Mouse (Mus musculus): ENCODE data around the gene Ptges3l.
"Not testable (repeated sequence)": the region's sequence is repeated elsewhere in the genome, so short reads cannot be mapped to it uniquely, and the experiment has no call there.

Ptges3l gene

DNA sequence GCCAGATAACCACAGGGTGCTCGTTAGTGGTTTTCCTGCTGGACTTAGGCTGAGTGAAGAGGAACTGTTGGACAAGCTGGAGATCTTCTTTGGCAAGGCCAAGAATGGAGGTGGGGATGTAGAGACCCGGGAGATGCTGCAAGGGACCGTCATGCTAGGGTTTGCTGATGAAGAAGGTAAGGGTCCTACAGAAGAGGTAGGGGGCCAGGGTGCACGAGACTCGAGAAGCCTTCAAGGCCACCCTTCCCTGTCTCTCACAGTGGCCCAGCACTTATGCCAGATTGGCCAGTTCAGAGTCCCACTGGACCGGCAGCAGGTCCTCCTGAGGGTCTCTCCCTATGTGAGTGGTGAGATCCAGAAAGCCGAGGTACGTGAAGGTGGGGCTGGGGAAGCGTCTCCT is 32.5 kb upstream of the Ptges3l start:
- in situ Hi-C loops (cut with MboI, MseI), result no loop called here

DNA sequence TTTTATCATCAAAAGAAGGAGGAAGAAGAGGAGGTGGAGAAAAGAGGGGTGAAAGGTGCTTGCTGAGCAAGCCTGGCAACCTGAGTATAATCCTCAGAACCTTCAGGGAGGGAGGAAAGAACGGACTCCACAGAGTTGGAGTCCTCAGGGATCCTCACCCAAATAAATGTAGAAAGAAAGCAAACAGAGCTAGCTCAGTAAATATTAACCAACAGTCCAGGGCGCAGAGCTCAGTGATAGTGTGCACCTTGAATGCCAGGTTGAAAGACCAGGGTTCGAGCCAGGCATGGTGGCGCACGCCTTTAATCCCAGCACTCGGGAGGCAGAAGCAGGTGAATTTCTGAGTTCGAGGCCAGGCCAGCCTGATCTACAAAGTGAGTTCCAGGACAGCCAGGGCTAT is 30.5 kb upstream of the Ptges3l start:
- in situ Hi-C loops (cut with MboI, MseI), result no loop called here

DNA sequence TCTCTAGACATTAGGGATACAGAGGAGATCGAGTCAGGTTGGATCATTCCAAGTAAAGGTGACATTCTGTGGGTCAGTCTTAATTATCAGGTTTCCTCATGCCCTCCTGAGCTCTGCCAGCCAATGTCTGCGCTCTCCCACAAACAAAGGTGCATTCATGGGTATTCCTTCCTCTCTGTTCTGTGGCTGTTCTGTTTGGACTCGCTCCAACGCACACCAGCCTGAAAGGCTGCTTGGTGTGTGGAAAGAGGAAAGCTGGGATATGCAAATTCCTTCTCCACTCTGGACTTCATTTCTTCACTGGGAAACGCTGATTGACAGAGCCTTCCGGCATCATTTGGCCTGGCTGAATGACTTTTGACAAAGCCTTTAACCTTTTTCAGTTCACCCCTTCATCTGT is 29.6 kb upstream of the Ptges3l start:
- in situ Hi-C loops (cut with MboI, MseI), result no loop called here

DNA sequence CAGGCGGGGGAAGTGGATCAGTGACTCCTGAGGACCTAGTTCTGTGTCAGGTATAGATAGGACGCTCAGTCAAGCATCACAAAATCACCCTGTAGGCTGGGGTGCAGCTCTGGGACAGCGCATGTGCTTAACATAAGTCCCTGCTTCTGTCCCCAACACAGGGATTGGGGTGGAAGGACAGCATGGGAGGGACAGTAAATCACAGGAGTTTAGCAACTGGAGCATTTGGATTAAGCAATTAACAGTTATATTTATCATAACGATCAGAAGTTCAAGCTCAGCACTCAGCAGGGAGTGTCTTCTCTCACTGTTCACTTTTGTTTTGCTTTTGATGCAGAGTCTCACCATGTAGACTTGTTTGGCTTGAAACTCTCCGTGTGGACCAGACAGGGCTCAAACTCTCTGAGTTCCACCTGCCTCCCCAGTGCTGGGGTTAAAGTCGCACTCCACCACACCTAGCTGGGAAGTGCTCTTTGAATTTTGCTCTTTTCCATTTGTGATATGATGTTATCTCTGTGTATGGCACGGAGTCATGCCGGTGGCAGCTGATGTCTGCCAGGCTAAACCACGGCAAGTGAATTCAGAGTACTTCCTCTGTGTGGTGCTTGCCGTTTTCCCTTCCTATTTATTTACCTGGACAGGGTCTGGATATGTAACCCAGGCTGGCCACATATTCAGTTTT is 27.1 kb upstream of the Ptges3l start:
- in situ Hi-C loops (cut with MboI, MseI), result no loop called here

DNA sequence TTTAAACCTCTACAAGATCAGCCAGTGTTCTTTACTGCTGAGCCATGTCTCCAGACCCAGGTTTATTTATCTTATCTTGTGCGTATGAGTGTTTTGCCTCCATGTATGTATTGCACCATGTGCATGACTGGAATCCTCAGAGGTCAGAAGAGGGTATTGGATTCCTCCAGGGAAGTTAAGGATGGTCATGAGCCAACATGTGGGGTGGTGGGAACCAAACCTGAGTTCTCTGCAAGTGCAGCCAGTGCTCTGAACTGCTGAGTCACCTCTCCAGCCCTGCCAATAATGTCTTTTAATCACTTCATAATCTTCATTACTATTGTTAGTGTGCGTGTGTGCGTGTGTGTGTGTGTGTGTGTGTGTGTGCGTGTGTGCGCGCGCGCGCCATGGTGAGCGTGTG is 26.4 kb upstream of the Ptges3l start:
- in situ Hi-C loops (cut with MboI, MseI), result no loop called here

DNA sequence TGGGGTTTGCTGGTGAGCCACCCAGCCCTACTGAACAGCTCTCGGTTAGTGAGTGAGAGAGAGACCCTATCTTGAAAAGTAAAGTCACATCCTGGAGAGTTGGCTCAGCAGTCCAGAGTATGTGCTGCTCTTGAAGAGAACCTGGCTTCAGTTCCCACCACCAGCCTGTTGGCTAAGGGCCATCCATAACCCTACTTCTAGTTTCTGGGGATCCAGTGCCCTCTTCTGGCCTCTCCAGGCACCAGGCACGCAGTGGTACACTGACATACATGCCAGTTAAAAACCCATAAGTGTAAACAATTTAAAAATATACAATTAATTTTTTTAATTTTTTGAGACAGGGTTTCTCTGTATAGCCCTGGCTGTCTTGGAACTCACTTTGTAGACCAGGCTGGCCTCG is 25.3 kb upstream of the Ptges3l start:
- in situ Hi-C loops (cut with MboI, MseI), result no loop called here

DNA sequence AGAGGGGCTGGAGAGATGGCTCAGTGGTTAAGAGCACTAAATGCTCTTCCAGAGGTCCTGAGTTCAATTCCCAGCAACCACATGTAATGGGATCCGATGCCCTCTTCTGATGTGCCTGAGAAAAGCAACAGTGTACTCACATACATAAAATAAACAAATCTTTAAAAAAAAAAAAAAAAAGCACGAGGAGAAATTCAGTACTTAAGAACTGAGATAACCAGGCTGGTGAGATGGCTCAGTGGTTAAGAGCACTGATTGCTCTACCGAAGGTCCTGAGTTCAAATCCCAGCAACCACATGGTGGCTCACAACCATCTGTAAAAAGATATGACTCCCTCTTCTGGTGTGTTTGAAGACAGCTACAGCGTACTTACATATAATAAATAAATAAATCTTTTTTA is 24.5 kb upstream of the Ptges3l start:
- in situ Hi-C loops (cut with MboI, MseI), result not testable (repeated sequence)

DNA sequence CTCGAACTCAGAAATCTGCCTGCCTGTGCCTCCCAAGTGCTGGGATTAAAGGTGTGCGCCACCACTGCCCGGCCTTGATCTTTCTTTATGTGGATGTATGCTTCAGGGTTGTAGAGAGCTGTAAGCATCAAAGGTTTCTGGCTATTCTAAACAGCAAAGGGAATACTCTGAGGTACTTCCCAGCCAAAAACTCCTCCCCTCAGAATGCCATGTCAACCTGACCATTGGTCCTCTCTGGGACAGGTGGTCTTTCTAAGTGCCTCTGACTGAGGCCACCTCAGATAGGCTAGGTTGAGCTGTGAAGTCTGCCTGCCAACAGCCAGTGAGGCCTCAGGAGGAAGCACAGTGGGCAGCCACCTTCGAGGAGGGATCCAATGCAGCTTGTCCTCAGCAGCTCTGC is 23.8 kb upstream of the Ptges3l start:
- in situ Hi-C loops (cut with MboI, MseI), result no loop called here

DNA sequence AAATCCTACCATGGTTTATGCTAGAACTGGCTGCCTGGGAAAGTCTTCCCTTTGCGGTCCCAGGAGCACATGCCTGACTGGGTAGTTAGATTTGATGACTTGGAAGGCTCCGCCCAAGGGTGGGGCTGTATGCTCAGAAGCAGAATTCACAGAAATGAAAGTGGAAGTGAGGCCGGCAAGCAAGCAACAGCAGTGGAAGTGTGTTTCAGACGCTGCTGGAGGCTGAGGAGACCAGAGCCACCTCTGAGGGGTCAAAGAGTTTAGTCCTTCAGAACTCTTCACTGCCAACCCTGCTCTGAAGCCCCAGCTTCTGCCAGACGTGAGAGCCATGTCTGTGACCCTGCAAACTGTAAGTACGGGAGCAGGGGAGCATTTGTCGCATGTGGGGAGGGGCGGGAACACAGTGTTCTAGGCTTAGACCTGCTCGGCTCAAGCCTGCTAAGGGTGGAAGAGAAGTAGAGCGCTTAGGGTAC is 23.2 kb upstream of the Ptges3l start, which contains the start of gene Ifi35:
Gene Ifi35 (plus strand): TSS at position 134 of the 473 bp plus-strand sequence.
- in situ Hi-C loops (cut with MboI, MseI), result no loop called here

DNA sequence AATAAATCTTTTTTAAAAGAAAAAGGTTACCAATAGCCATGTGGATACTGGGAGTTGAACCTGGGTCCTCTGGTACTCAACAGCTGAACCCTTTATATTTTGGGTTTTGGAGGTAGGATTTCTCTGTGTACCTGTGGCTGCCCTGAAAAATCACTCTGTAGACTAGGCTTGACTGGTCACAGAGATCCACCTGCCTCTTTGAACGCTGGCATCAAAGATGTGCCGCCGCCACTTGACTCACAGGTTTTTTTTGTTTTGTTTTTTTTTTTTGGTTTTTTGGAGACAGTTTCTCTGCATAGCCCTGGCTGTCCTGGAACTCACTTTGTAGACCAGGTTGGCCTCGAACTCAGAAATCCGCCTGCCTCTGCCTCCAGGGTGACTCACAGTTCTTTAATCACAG is 22.7 kb upstream of the Ptges3l start:
- in situ Hi-C loops (cut with MboI, MseI), result no loop called here

DNA sequence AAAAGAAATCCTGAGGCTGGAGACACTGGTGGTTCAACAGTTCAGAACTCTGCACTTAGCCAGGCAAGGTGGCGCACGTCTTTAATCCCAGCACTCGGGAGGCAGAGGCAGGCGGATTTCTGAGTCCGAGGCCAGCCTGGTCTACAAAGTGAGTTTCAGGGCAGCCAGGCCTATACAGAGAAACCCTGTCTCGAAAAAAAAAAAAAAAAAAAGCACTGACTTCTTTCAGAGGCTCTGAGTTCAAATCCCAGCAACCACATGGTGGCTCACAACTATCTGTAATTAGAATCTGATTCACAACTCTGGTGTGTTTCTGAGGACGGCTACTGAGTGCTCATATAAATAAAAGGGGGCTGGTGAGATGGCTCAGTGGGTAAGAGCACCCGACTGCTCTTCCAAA is 21.7 kb upstream of the Ptges3l start:
- in situ Hi-C loops (cut with MboI, MseI), result not testable (repeated sequence)

DNA sequence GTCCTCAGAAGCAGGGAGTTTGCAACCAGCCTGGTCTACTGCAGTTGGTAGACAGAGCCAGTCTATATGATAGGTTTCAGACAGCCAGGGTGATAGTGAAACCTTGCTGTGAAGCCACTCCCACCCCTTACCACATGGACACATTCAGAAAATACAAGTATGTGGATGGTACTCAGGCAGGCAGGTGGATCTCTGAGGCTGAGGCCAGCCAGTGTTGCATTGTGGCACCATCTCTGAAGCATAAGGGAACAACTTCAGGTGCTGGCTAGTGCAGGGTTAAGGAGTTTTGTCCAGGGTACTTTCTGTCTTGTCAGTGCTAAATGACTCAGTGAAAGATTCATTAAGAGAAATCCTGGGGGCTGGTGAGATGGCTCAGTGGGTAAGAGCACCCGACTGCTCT is 21.2 kb upstream of the Ptges3l start:
- in situ Hi-C loops (cut with MboI, MseI), result no loop called here

DNA sequence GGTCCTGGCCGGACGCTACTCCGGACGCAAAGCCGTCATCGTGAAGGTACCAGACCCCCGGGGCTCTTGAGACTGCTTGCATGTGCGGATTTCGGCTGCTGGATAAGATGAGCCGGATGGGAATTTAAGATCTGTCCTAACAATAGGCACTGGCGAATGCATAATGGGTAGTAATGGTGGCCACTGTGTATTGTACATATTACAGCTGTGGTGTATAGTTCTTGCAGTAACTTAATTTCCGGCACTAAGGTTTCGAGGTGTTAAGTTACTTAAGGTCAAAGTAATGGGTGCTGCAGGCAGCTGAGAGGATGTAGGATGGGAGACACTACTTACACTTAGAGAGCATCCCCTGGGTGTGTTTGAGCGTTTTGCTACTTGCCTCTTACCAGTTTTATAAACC is 17.6 kb upstream of the Ptges3l start:
- in situ Hi-C loops (cut with MboI, MseI), result no loop called here

DNA sequence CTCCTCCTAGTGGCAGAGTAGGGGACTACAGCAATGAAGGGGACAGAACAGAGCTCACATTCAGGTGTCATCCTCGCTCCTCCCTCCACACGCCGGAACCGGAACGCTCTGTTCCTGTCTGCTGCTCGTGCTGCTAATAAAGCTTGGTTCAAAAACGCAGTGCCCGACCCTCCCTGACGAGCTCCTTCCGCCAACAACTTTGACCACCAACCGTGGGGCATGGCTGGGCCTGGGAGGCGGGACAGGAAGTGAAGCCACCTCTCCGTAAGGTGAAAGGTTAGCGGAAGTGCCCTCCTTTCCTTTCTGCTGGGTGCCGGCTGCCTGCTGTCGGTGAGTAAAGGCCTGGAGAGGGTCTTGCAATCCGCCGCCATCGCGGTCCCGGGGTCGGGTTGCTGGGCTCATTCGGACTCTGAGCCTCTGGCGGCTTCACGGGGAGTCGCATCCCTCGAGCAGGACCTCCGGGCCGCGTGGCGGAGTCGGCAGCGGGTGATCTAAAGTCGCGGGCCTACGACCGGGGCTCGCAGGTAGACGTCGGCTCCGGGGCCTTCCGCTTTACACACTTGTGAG is 17.1 kb upstream of the Ptges3l start, which contains the start of gene Rpl27:
Gene Rpl27 (plus strand): TSS at position 172 of the 567 bp plus-strand sequence.
- in situ Hi-C loops (cut with MboI, MseI), result no loop called here

DNA sequence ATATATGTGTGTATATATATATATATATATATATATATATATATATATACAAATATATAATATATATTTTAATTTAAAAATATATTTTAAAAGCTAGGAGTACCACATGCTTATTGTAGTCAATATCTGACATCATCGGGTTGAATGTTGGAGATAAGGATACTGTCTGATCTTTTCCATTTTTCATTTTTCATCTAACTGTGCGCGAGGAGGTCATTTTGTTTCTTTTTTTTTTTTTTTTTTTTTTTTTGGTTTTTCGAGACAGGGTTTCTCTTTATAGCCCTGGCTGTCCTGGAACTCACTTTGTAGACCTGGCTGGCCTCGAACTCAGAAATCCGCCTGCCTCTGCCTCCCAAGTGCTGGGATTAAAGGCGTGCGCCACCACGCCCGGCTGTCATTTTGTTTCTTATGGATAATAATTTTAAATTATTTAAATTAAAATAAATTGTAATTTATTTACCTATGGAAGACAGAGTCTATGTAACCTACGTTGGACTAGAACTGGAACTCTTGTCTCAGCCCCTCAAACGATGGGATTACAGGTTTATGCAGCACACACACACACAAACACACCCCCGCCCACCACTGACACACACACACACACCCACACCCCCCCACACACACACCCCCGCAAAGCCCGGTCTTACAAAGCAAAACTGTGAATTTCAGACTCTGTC is 16.5 kb upstream of the Ptges3l start:
- in situ Hi-C loops (cut with MboI, MseI), result not testable (repeated sequence)

DNA sequence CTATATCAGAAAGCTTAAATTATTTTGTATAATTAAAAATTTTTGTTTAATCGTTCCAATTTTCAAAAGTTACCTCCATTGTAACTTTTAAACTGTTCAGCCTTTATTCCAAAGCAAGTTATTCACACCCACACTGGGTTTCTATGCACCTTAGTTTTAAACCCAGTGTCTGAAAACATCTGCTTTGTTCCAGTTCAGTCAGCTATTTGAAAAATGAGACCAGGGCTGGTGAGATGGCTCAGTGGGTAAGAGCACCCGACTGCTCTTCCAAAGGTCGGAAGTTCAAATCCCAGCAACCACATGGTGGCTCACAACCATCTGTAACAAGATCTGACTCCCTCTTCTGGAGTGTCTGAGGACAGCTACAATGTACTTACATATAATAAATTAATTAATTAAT is 12.9 kb upstream of the Ptges3l start:
- in situ Hi-C loops (cut with MboI, MseI), result not testable (repeated sequence)

DNA sequence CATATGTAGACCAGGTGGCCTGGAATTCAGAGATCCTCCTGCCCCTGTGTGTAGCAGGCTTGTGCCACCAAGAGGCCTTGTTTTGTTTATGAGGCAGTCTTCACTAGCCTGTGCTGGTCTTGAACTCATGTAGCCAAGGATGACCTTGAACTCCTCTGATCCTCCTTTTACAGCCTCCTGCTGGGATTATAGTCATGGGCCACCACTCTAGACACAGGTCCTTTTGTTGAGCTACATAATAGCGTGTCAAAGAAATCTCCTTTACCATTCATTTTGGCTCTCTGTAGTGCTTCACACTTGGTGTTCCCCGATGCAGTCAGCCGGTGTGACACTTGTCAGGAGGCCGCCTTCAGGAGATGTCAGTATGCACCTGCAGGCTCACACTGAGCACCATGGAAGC is 11.8 kb upstream of the Ptges3l start:
- in situ Hi-C loops (cut with MboI, MseI), result no loop called here

DNA sequence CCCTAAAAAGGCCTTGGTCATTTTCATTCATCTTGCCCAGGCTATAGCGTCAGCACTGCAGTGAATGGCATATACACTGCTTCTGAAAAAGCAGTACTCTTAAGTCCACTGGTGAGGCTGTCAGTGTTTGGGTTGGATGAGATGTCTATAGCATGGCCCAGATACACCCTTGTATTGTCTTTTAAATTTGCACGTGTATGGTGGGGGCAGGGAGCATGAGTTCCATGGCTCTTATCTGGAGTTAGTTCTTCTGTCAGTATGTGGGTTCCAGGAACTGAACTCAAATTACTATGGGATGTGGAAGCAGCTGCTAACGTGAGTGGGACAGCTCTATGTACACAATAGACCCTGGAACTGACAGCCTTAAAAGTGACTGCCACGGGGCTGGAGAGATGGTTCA is 10.7 kb upstream of the Ptges3l start:
- in situ Hi-C loops (cut with MboI, MseI), result no loop called here

DNA sequence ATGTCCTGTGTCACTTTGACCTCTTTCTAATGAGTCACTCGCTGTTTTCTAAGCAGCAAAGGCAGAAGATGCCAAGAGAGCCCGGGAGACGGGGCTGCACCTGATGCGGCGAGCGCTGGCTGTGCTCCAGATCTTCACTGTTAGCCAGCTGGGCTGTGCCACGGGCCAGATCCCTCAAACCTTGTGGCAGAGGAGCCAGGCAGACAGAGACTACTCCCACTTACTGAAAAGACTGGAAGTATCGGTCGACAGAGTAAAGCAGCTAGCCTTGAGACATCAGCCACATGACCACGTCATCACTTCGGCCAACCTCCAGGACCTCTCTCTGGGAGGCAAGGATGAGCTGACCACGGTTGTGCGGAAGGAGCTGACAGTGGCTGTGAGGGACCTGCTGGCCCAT is 8.3 kb upstream of the Ptges3l start:
- in situ Hi-C loops (cut with MboI, MseI), result no loop called here

DNA sequence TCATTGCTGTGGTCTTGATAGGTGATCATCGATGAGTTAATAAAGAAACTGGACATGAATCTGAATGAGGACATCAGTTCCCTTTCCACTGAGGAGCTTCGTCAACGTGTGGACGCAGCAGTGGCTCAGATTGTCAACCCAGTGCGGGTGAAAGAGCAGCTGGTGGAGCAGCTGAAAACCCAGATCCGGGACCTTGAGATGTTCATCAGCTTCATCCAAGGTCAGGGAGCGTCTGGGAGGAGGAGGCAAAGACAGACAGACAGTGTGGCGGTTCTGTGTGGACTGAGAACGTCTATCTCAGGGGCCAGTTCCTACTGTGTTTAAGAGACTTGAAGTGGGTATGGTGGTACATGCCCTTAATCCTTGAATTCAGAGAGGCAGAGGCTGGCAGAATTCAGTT is 6.2 kb upstream of the Ptges3l start:
- in situ Hi-C loops (cut with MboI, MseI), result no loop called here

DNA sequence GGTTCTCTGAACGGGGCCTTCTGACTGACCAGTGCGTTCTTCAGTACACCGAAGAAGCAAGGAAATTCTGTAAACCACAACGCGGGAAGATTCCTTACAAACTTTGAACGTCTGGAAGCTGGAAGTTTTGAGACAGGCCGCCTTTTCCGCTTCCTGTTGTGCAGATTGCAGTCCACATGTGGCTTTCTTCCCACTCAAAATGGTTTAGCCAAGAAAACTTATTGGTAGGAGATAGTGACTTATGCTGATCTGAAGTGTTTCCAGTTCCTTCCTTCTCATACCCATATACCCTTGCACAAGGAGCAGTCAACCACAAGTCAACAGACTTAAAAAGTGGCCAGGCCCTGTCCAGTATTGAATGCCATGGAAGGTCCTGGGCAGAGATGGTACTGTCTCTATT is 1.0 kb upstream of the Ptges3l start:
- in situ Hi-C loops (cut with MboI, MseI), result no loop called here

DNA sequence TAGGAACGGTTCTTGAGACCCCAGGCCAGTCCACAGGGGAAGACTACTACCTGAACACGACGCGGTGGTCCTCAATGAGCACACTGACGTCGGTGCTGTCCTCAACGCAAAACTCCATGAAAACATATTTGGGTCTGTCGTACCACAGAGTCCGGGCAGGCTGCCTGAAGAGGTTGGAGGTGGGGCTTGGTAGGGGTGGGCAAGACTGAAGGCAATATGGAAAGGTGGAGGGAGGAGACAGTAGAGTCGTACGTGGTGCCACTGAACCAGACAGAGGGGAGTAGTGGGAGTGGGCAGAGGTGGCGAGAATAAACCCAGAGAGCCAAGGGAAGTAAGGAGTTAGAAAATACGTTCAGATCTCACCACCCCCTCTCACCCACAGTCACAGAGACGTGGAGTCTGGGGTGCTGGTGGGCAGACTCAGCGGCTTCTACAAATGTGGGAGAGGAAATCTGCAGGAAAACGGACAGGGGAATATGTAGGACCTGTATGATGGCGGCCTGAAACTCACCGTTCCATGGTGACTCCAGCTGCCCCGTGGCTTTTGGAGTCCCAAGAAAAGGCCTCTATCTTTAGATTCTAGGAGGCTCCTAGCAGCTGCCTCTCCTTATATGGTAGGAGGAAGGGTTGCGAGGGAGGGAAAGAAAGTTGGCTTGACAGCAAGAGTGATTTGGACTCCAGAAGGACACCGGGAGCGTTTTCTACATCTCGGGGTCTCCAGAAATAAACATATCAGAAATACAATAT is 855 bp downstream of the Ptges3l start, which contains the start of gene Gm27029:
Gene Gm27029 (minus strand): TSS at position 692 of the 747 bp plus-strand sequence.
- in situ Hi-C loops (cut with MboI, MseI), result no loop called here
